Mouse (Mus musculus) neural tube, embryonic 14.5 days (tissue): ENCODE data around the gene Lpin1. TPM values are rescaled to one million over a fixed set of nuclear protein-coding genes. Genes with fewer than 3 reads are reported as not detected.

Experiments
- ATAC-seq: fragments of 200-750 bp; cut with Nextera tagmentation; 2 replicates; pipeline ENCODE4 v1.8.0; 2017; ENCODE audit warnings: low read depth, mild to moderate bottlenecking, moderate TSS enrichment, moderate library complexity
- H3K27ac ChIP-seq: fragments of 300-500 bp; sonication (generic); 2 replicates; pipeline ENCODE4 v1.5.1; 2014; ENCODE audit warnings: low read depth, mild to moderate bottlenecking, control low read depth, low read length, moderate library complexity, mixed read lengths
- H3K27me3 ChIP-seq: fragments of 300-500 bp; sonication (generic); 2 replicates; pipeline ENCODE4 v1.6.1; 2014; ENCODE audit warnings: low read length; ENCODE audit not compliant: control insufficient read depth, insufficient read depth
- H3K36me3 ChIP-seq: fragments of 300-500 bp; sonication (generic); 2 replicates; pipeline ENCODE4 v1.6.1; 2014; ENCODE audit warnings: low read length, mixed read lengths; ENCODE audit not compliant: control insufficient read depth, insufficient read depth
- H3K4me1 ChIP-seq: fragments of 300-500 bp; sonication (generic); 2 replicates; pipeline ENCODE4 v1.6.1; 2014; ENCODE audit warnings: low read length; ENCODE audit not compliant: control insufficient read depth, insufficient read depth
- H3K4me2 ChIP-seq: fragments of 300-500 bp; sonication (generic); 2 replicates; pipeline ENCODE4 v1.6.1; 2014; ENCODE audit warnings: mild to moderate bottlenecking, low read depth, low read length, control low read depth
- H3K4me3 ChIP-seq: fragments of 300-500 bp; sonication (generic); 2 replicates; pipeline ENCODE4 v1.5.1; 2014; ENCODE audit warnings: low read depth, low read length, control low read depth, mixed read lengths
- H3K9ac ChIP-seq: fragments of 300-500 bp; sonication (generic); replicated peaks from 2 replicates; pipeline ENCODE4 v1.6.1; 2014; ENCODE audit warnings: low read depth, mild to moderate bottlenecking, control low read depth, low read length, mixed read lengths
- H3K9me3 ChIP-seq: fragments of 300-500 bp; sonication (generic); 2 replicates; pipeline ENCODE4 v1.6.1; 2016; ENCODE audit warnings: low read length; ENCODE audit not compliant: control insufficient read depth
- WGBS: fragments of 180-500 bp; shearing (Covaris S2); extraction: QIAGEN DNeasy Blood & Tissue Kit; methylation state at CpG from one replicate; pipeline ENCODE4 v1.1.7; 2014; 5-methylcytosine and 5-hydroxymethylcytosine counted together
- polyA plus RNA-seq: library from polyadenylated mRNA; unstranded; fragments of >200 nt; fragmentation: Nextera tagmentation; extraction: Ambion mirVana; gene quantifications from 2 replicates; pipeline ENCODE4 v1.2.1, GENCODE M21; 2014

Gene Lpin1
- polyA plus RNA-seq, 1 experiment from 2014 or later = 21.4 TPM

DNA sequence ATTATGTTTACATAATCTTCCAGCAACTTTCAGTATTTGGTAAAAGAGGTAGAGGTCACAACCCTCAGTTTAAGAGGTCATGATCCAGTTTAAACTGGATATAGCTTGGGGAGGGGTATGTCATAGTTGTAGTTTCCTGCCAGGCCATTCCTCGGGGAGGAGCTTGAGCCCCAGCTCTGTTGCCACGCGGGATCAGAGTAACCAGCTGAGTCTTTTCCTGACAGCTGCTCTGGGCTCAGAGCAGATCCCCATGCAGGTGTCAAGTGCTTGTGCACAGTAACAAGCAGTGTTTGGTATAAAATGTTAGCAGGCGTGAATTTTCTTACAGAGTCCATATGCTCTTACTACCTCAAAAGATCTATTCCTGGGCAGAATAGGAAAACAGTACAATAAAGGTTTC lies 112.8 kb downstream of the Lpin1 start:
- H3K36me3 ChIP-seq = no peaks in the 10 kb centered on the region
- H3K9me3 ChIP-seq = no peaks in the 10 kb centered on the region
- H3K4me1 ChIP-seq = no peaks in the 10 kb centered on the region
- H3K4me3 ChIP-seq = no peak overlapping the region
- H3K4me2 ChIP-seq = no peak overlapping the region
- WGBS = 42% methylated on average over 4 of the region's 4 CpGs
- no peak for ATAC-seq
- no peak overlapping the region for H3K9ac ChIP-seq
- H3K27ac ChIP-seq = no peak overlapping the region
- no peaks in the 10 kb centered on the region for H3K27me3 ChIP-seq

DNA sequence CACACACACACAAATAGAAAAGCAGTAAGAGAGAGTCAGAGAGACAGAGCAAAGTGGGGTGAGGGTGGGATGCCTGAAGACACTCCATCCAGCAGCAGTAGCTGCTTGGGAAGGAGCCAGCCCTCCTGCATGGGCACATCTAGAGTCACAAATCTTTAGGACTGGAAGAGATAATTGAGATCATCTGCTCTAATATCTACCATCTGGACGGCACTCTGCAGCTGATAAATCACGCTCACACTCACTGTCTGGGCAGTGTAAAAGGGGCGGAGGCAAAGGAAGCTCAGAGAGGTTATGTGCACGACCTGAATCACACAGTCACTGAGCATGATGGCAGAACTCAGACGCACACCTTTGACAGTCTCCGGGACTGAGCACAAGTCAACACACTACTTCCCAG lies 118.1 kb downstream of the Lpin1 start:
- ATAC-seq = no peak; the same call in 1 of the 2 replicates
- H3K27me3 ChIP-seq = no peaks in the 10 kb centered on the region
- H3K4me2 ChIP-seq = no peak overlapping the region
- no peak overlapping the region for H3K9ac ChIP-seq
- no peak overlapping the region for H3K4me3 ChIP-seq
- H3K9me3 ChIP-seq = no peaks in the 10 kb centered on the region
- H3K36me3 ChIP-seq = no peaks in the 10 kb centered on the region
- 75% methylated on average over 6 of the region's 6 CpGs for WGBS
- no peaks in the 10 kb centered on the region for H3K4me1 ChIP-seq
- no peak overlapping the region for H3K27ac ChIP-seq

- ATAC-seq = no peak
- H3K27ac ChIP-seq = no peak overlapping the region
- H3K36me3 ChIP-seq = no peaks in the 10 kb centered on the region
- H3K4me1 ChIP-seq = no peaks in the 10 kb centered on the region
- H3K9me3 ChIP-seq = no peaks in the 10 kb centered on the region
- no peak overlapping the region for H3K4me3 ChIP-seq
- no peaks in the 10 kb centered on the region for H3K27me3 ChIP-seq
- no peak overlapping the region for H3K4me2 ChIP-seq
- H3K9ac ChIP-seq = no peak overlapping the region
Measured at GRCm38 (mm10) chr12:16488899-16489298, 121.9 kb downstream of the Lpin1 start.

DNA sequence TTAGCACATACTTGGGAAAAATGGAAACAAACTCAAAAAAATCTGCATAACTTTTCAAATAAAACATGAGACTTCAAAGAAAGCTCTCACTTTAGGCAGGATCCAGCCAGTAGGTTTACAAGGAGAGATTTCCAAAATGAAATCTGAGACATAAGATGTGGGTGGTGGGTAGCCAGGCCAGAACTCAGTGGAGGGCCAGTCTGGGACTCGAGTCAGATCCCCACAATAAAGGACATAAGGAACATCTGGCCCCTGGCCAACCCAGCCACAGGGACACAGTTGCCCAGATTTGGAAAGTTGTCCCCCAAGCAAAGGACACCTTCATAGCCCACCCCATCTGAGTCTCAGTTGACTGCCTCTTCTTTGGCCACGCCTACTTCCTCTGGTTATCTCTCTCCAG lies 123.3 kb downstream of the Lpin1 start:
- WGBS = 64% methylated on average over 2 of the region's 2 CpGs
- H3K4me2 ChIP-seq = no peak overlapping the region
- no peak overlapping the region for H3K9ac ChIP-seq
- no peaks in the 10 kb centered on the region for H3K36me3 ChIP-seq
- H3K4me3 ChIP-seq = no peak overlapping the region
- no peaks in the 10 kb centered on the region for H3K4me1 ChIP-seq
- no peaks in the 10 kb centered on the region for H3K27me3 ChIP-seq
- H3K9me3 ChIP-seq = no peaks in the 10 kb centered on the region
- ATAC-seq = no peak
- no peak overlapping the region for H3K27ac ChIP-seq

Other genes starting within 250 kb of the Lpin1 start
- 2.3 TPM in 2 replicates for gene Ntsr2, start 42.4 kb upstream of the Lpin1 start, polyA plus RNA-seq
- gene Greb1, start 189.9 kb upstream of the Lpin1 start, polyA plus RNA-seq = 1.3 and 1.8 TPM in 2 replicates
- gene E2f6, start 200.0 kb upstream of the Lpin1 start, polyA plus RNA-seq = 28.7 and 32.9 TPM in 2 replicates